Mouse (Mus musculus): ENCODE results near the gene D11Wsu47e. TPM values are rescaled to one million over a fixed set of nuclear protein-coding genes. Genes with fewer than 3 reads are reported as not detected.
"Not testable (repeated sequence)": the region's sequence is repeated elsewhere in the genome, so short reads cannot be mapped to it uniquely, and the experiment has no call there.

D11Wsu47e gene
- polyA plus RNA-seq, 1 experiment from 2014 or later, result 11.5 TPM

DNA sequence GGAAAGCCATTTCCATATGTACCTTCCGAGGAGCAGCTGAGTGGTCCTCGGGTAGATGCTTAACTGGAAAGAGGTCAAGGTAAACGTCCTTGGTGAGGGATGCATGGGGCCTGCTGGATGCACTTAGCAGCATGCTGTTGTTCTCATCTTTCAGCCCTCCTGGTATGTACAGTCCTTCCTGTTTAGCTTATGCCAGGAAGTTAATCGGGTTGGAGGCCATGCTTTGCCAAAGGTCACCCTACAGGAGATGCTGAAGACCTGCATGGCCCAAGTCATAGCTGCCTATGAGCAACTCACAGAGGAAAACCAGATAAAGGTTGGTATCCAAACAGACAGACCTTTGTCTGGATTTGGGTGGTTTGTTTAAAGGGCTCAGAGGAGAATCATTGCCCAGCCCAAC is 27.0 kb upstream of the D11Wsu47e start:
- peaks cover 84% of the 10 kb centered on the region for H3K36me3 ChIP-seq (ENCODE audit: inconsistent target)
- no peak overlapping the region for H3K4me3 ChIP-seq (ENCODE audit: inconsistent target)
- H3K79me2 ChIP-seq (ENCODE audit: inconsistent target), result peaks cover 6% of the 10 kb centered on the region; the same call in 1 of the 2 replicates
- 88% methylated on average over 4 of the region's 4 CpGs for WGBS (ENCODE audit: missing documents)
- H3K27ac ChIP-seq, result no peak overlapping the region

DNA sequence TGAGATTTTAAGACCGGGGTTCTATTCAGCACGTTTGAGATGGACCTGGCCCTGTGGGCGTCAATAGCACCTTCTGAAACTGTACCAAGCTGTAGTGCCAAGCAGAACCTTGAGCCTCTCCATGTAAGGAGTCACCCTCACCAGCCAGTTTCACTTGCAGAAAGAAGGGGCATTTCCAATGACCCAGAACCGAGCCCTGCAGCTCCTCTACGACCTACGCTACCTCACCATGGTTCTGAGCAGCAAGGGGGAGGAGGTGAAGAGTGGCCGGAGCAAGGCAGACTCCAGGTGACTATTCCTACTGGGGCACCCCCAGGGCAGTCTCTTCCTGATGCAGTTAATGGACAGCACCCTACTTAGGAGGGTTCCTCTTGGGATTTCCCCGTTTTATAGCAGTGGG is 25.9 kb upstream of the D11Wsu47e start:
- no peak overlapping the region for H3K4me3 ChIP-seq (ENCODE audit: inconsistent target)
- H3K79me2 ChIP-seq (ENCODE audit: inconsistent target), result peaks cover 11% of the 10 kb centered on the region; the same call in 1 of the 2 replicates
- WGBS (ENCODE audit: missing documents), result 87% methylated on average over 8 of the region's 8 CpGs
- no peak overlapping the region for H3K27ac ChIP-seq
- peaks cover 77% of the 10 kb centered on the region for H3K36me3 ChIP-seq (ENCODE audit: inconsistent target)

DNA sequence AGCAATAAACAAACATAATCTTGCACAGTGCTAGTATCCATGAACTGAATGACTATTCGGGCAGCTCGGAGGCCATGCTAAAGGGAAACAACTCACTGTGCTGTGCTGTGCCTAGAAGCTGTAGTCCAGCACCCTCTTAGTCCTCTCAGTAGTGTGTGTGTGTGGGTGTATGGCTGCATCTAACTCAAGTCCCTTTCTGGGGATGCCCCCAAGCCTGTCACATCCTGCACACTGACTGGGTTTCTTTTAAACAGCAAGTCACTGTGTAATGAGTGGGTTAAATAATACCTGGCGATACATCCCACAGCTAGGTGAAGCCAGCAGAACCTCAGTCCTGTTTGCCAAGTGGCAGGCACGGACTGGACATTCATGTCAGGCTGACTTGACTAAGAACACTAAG is 25.4 kb upstream of the D11Wsu47e start:
- peaks cover 73% of the 10 kb centered on the region for H3K36me3 ChIP-seq (ENCODE audit: inconsistent target)
- WGBS (ENCODE audit: missing documents), result 91% methylated on average over 4 of the region's 4 CpGs
- no peak overlapping the region for H3K27ac ChIP-seq
- H3K79me2 ChIP-seq (ENCODE audit: inconsistent target), result peaks cover 16% of the 10 kb centered on the region; the same call in 1 of the 2 replicates
- no peak overlapping the region for H3K4me3 ChIP-seq (ENCODE audit: inconsistent target)

DNA sequence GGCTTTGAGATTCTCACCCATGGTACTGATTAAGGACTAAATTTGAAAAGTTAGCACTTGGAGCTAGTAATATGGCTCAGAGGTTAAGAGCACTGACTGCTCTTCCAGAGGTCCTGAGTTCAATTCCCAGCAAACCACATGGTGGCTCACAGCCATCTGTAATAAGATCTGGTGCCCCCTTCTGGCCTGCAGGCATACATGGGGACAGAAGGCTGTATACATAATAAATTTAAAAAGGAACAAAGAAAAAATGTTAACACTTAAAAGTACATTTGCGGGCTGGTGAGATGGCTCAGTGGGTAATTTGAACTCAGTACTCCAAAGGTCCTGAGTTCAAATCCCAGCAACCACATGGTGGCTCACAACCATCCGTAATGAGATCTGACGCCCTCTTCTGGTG is 24.0 kb upstream of the D11Wsu47e start:
- not testable (repeated sequence) for H3K4me3 ChIP-seq (ENCODE audit: inconsistent target); H3K27ac ChIP-seq
- H3K36me3 ChIP-seq (ENCODE audit: inconsistent target), result peaks cover 58% of the 10 kb centered on the region
- peaks cover 30% of the 10 kb centered on the region for H3K79me2 ChIP-seq (ENCODE audit: inconsistent target)
- 100% methylated on average over 1 of the region's 3 CpGs for WGBS (ENCODE audit: missing documents)

DNA sequence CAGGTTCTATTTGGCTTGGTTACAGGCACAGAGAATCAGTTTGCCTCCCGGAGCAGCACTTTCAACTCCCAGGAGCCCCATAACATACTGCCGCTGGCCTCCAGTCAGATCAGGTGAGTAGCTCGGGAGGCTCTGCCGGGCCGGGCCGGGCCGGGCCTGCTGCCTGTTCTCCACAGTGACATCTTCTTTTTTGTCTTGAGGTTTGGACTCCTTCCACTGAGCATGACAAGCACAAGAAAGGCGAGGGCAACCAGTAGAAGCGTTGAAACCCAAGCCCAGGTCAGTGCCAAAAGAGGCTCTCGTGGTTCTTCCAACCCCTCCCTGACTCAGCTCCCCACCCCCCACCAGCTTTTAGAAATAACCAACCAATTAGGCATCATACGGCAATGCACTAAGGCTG is 23.3 kb upstream of the D11Wsu47e start:
- WGBS (ENCODE audit: missing documents), result 41% methylated on average over 11 of the region's 11 CpGs
- Histone ChIP-seq H3K79me2 (ENCODE audit: inconsistent target) (peaks cover 38% of the 10 kb centered on the region), H3K27ac (no peak overlapping the region), H3K4me3 (ENCODE audit: inconsistent target) (no peak overlapping the region), H3K36me3 (ENCODE audit: inconsistent target) (peaks cover 56% of the 10 kb centered on the region)

DNA sequence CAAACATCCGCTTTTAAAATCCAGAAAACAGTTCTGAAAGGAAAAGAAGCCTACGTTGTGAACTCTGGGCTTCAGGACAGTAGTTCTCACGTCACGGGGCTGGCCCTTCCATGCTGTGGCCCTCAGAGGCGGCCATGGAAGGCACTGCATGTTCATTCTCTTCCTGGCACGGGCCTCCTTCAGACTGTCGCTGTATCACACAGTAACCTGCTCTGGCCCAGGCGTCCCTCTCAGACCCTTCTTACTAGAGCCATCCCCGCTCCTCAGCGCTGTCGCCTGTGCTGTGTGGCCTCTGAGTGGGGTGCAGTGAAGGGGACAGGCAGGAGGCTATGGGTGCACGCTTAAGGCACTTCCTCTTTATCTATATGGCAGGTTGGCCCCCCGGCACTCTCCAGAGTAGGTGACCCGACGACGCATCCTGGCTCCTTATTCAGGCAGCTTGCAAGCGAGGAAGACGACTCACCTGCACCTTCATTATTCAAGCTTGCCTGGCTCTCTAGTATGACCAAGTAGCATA is 22.3 kb upstream of the D11Wsu47e start:
- Histone ChIP-seq H3K79me2 (ENCODE audit: inconsistent target) (peaks cover 47% of the 10 kb centered on the region), H3K27ac (no peak overlapping the region), H3K4me3 (ENCODE audit: inconsistent target) (no peak overlapping the region), H3K36me3 (ENCODE audit: inconsistent target) (peaks cover 46% of the 10 kb centered on the region)
- 84% methylated on average over 17 of the region's 18 CpGs for WGBS (ENCODE audit: missing documents)

DNA sequence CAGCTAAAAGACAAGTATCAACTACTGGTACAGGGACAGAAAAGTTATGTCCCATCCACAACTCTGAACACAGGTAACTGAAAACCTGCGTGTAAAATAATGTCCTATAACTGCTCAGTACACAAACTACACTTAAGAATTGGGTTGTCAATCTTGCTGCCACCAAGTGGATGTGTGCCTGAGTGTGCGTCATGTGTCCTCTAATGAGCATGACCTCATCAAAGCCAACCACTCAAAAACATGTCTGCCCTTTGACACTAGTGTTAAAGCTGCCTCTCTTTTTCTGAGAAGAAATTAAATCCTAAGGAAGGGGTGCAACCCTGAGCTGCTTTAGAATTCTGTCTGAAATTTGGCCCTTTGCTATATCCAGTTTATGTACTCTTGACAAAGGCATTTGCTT is 19.9 kb upstream of the D11Wsu47e start:
- H3K27ac ChIP-seq, result no peak overlapping the region
- WGBS (ENCODE audit: missing documents), result 85% methylated on average over 2 of the region's 2 CpGs
- peaks cover 23% of the 10 kb centered on the region for H3K36me3 ChIP-seq (ENCODE audit: inconsistent target)
- no peak overlapping the region for H3K4me3 ChIP-seq (ENCODE audit: inconsistent target)
- H3K79me2 ChIP-seq (ENCODE audit: inconsistent target), result peaks cover 71% of the 10 kb centered on the region

DNA sequence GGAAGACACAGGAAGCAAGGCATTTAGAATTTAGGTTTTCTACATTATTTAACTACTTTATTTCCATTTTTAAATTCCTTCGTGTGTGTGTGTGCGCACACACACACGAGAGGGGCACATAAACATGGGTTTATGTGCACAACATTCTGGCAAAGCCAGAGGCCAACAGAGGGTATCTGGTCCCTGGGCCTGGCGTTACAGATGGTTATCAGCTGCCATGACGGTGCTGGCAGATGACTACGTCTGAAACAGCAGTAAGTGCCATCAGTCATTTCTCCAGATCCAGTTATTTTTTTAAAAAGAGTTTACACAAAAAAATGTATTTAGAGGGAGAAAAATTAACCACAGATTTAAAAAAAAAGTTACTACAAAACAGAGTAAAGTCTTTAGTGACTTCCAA is 18.0 kb upstream of the D11Wsu47e start:
- Histone ChIP-seq H3K4me3 (ENCODE audit: inconsistent target) (no peak overlapping the region), H3K27ac (no peak overlapping the region), H3K36me3 (ENCODE audit: inconsistent target) (peaks cover 18% of the 10 kb centered on the region), H3K79me2 (ENCODE audit: inconsistent target) (peaks cover 90% of the 10 kb centered on the region)
- 73% methylated on average over 6 of the region's 6 CpGs for WGBS (ENCODE audit: missing documents)

DNA sequence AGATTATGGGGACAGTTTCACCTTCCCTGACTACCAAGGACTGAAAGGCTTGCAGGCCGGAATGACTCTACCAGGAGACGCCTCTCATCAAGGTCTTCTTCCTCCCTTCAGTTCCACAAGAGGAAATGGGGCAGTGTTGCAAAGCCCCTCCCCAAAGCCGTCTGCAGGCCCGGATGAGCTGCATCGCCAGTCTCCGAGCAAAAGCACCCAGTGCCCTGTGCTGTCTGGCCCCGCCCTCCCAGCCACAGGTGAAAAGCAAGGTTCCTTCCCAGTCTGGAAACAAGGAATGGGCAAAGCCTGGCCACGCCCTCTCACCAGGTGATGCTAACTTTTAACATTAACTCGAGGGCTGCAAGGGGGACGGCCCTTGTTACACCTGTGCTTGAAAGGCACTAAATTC is 17.6 kb upstream of the D11Wsu47e start:
- 34% methylated on average over 9 of the region's 10 CpGs for WGBS (ENCODE audit: missing documents)
- Histone ChIP-seq H3K27ac (no peak overlapping the region), H3K4me3 (ENCODE audit: inconsistent target) (no peak overlapping the region), H3K36me3 (ENCODE audit: inconsistent target) (peaks cover 14% of the 10 kb centered on the region), H3K79me2 (ENCODE audit: inconsistent target) (peaks cover 94% of the 10 kb centered on the region)

DNA sequence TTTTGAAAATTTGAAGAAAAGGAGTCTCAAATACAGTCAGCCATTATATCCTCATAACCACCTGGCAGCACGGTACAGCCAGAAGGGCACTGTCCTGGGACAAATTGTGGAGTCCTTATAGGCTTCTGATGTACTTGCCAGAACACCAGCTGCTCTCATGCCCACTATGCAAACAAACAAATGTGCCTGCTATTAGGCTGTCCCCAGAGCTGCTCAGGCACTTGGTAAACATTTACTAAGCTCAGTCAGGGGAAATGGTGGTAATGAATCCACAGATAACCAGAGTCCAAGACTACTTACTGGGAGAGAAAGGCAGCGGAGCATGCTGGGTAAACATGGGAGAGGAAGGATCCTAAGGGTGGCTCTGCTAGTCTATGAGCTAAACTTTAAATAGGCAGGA is 17.1 kb upstream of the D11Wsu47e start:
- peaks cover 94% of the 10 kb centered on the region for H3K79me2 ChIP-seq (ENCODE audit: inconsistent target)
- no peak overlapping the region for H3K4me3 ChIP-seq (ENCODE audit: inconsistent target)
- peaks cover 9% of the 10 kb centered on the region for H3K36me3 ChIP-seq (ENCODE audit: inconsistent target)
- no peak overlapping the region for H3K27ac ChIP-seq
- 100% methylated on average over 2 of the region's 2 CpGs for WGBS (ENCODE audit: missing documents)

DNA sequence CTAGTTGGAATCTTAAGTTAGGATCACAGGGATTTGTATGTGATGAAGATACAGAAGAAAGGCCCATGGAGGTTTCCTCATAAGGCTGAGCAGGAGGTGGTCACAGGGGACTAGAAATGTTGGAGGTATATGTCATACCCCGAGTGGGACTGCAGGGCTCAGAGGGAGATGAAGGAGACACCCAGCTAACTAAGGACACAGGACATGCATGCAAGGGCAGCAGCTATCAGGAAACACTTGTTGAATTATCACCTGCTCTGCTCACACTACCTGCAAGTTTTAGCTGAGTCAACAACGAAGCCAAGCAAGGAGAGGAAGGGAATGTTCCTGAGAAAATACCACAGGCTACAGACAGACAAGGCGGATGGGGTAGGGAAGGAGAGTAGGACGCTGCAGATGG is 16.5 kb upstream of the D11Wsu47e start:
- no peak overlapping the region for H3K27ac ChIP-seq
- peaks cover 4% of the 10 kb centered on the region for H3K36me3 ChIP-seq (ENCODE audit: inconsistent target)
- H3K79me2 ChIP-seq (ENCODE audit: inconsistent target), result peaks cover 98% of the 10 kb centered on the region
- 76% methylated on average over 3 of the region's 4 CpGs for WGBS (ENCODE audit: missing documents)
- H3K4me3 ChIP-seq (ENCODE audit: inconsistent target), result no peak overlapping the region

DNA sequence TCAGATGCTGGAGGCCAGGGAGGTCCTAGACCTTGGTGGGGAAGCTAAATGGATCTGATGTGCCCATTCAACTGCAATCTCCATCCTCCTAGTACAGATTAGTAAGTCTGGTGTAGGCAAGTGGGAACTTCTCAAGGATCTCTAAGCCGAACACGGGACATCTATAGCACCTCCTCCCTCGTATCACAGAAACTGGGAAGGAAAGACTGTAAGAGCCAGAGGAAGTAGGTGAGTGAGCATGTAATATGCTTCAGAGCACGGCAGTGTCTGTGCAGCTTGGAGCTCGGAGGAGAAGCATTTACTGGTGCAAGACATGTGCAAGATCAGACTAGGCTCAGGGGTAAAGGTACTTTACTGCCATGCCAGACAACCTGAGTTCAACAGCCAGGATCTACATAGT is 15.4 kb upstream of the D11Wsu47e start:
- Histone ChIP-seq H3K79me2 (ENCODE audit: inconsistent target) (peaks cover 100% of the 10 kb centered on the region), H3K36me3 (ENCODE audit: inconsistent target) (peaks cover 14% of the 10 kb centered on the region; the same call in 1 of the 2 replicates), H3K4me3 (ENCODE audit: inconsistent target) (no peak overlapping the region), H3K27ac (no peak overlapping the region)
- 51% methylated on average over 5 of the region's 5 CpGs for WGBS (ENCODE audit: missing documents)

DNA sequence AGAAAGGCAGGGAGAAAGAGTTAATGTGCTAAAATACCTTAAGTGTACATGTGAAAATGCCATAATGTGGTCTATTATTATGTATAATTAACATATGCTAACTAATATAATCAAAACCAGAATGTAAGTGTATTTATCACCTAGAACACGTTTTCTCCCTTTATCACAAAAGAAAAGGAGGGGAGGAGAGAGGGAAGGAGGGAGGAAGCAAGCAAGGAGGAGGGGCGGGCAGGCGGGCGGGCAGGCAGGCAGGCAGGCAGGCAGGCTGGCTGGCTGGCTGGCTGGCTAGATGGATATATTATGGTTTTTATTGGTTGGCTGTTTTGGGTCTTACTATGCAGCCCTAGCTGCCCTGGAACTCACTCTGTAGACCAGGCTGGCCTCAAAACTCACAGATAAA is 14.5 kb upstream of the D11Wsu47e start:
- no peak overlapping the region for H3K4me3 ChIP-seq (ENCODE audit: inconsistent target)
- 69% methylated on average over 3 of the region's 4 CpGs for WGBS (ENCODE audit: missing documents)
- peaks cover 100% of the 10 kb centered on the region for H3K79me2 ChIP-seq (ENCODE audit: inconsistent target)
- no peak overlapping the region for H3K27ac ChIP-seq
- H3K36me3 ChIP-seq (ENCODE audit: inconsistent target), result peaks cover 20% of the 10 kb centered on the region; the same call in 1 of the 2 replicates

DNA sequence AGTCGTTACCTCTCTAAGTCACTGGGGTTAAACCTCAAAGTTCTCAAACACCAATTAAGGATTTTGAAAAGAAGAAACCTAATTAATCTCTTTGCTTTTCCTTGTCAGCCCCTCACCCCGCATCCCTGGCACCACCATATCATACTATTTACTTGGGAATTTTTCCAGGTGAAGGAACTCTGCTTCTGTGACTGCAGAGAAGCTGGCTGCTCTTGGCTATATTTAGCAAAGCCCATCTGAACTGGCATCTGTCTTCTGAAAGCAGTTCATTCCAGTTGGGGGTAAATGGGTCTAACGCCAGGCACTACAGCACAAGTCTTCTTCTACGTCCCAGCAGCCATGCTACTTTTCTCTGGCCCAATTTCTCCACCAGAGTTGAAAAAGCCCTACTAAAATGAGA is 10.6 kb upstream of the D11Wsu47e start:
- Histone ChIP-seq H3K79me2 (ENCODE audit: inconsistent target) (peaks cover 100% of the 10 kb centered on the region), H3K27ac (no peak overlapping the region), H3K36me3 (ENCODE audit: inconsistent target) (peaks cover 25% of the 10 kb centered on the region; the same call in 1 of the 2 replicates), H3K4me3 (ENCODE audit: inconsistent target) (no peak overlapping the region)
- WGBS (ENCODE audit: missing documents), result 97% methylated on average over 4 of the region's 4 CpGs

DNA sequence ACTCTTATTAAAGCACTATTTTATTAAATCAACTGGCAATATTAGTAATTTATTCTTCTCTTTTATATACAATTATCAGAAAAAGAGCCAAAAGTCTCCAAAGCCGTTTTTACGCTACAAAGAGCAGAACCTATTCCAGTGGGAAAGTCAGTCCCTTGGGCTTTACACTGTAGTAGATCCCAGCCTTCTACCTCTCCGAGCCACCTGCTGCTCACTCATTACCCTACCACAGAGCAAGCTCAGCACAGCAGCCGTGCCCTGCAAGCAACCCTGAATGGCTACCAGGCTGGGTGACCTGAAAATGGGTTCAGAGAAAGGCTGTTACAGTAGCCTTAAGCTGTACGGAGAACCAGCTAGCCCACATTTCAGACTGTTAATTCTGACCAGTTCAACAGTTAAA is 9.6 kb upstream of the D11Wsu47e start:
- Histone ChIP-seq H3K36me3 (ENCODE audit: inconsistent target) (peaks cover 25% of the 10 kb centered on the region; the same call in 1 of the 2 replicates), H3K79me2 (ENCODE audit: inconsistent target) (peaks cover 100% of the 10 kb centered on the region), H3K27ac (no peak overlapping the region), H3K4me3 (ENCODE audit: inconsistent target) (no peak overlapping the region)
- WGBS (ENCODE audit: missing documents), result 99% methylated on average over 5 of the region's 5 CpGs

DNA sequence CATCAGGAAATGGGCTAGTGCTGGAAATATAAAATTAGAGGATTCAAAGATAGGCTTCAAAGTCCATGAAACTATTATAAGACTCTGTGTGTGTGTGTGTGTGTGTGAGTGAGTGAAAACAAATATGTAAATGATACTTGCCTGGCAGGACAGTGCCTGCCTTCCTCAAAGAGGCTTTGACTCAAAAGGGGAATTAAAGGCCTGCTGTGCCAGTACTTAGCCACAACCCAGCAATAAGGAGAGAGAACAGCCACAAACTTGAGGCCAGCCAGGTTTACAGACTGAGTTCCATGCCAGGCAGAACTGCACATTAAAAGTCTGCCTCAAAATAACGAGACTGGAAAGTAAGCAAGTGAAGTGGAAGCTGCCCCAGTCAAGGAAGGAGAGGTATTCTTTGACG is 7.4 kb upstream of the D11Wsu47e start:
- WGBS (ENCODE audit: missing documents), result 66% methylated on average over 2 of the region's 2 CpGs
- Histone ChIP-seq H3K27ac (no peak overlapping the region), H3K36me3 (ENCODE audit: inconsistent target) (peaks cover 25% of the 10 kb centered on the region; the same call in 1 of the 2 replicates), H3K4me3 (ENCODE audit: inconsistent target) (no peak overlapping the region), H3K79me2 (ENCODE audit: inconsistent target) (peaks cover 100% of the 10 kb centered on the region)

All from macrophage (primary cell).